Mouse (Mus musculus): Measurements from ENCODE around the gene Emg1. TPM values are rescaled to one million over a fixed set of nuclear protein-coding genes. Genes with fewer than 3 reads are reported as not detected.
A peak's percentile ranks its signal among the peaks of the same experiment; 100 is the strongest.

Gene Emg1
- polyA plus RNA-seq, 1 experiment from 2014 or later, result 254 TPM

- Histone ChIP-seq H3K4me3 (ENCODE audit: low read depth, low read length) (peak overlapping the region; percentile 67), H3K36me3 (replicated peaks; ENCODE audit: control insufficient read depth, insufficient read depth, low read depth, low read length) (no peaks in the 10 kb centered on the region), H3K4me1 (ENCODE audit: control insufficient read depth, insufficient read depth, low read length) (no peaks in the 10 kb centered on the region), H3K27ac (replicated peaks; ENCODE audit: low read depth, low read length) (no peak overlapping the region), H3K9me3 (replicated peaks; ENCODE audit: control insufficient read depth, low read length) (no peaks in the 10 kb centered on the region), H3K4me2 (ENCODE audit: low read depth, low read length) (peak overlapping the region; percentile 60), H3K9ac (replicated peaks; ENCODE audit: low read length) (peak overlapping the region; percentile 57), H3K27me3 (ENCODE audit: control insufficient read depth, insufficient read depth, low read length) (no peaks in the 10 kb centered on the region)
- WGBS, result 17% methylated on average over 13 of the region's 13 CpGs
- no peak for ATAC-seq (replicated peaks; ENCODE audit: insufficient number of reproducible peaks, low FRiP score, low TSS enrichment, low read depth)
- DNase-seq (ENCODE audit: low spot score), result no peak
Observed at GRCm38 (mm10) chr6:124663424-124663795, 48.6 kb downstream of the Emg1 start.

- peak within 1 kb of the TSS; percentile 67 for H3K4me3 ChIP-seq (ENCODE audit: low read depth, low read length)
- H3K27me3 ChIP-seq (ENCODE audit: control insufficient read depth, insufficient read depth, low read length), result no peaks in the 10 kb centered on the region
- H3K4me1 ChIP-seq (ENCODE audit: control insufficient read depth, insufficient read depth, low read length), result no peaks in the 10 kb centered on the region
- no peaks in the 10 kb centered on the region for H3K9me3 ChIP-seq (replicated peaks; ENCODE audit: control insufficient read depth, low read length)
- peak; percentile 98 for ATAC-seq (replicated peaks; ENCODE audit: insufficient number of reproducible peaks, low FRiP score, low TSS enrichment, low read depth)
- peak; percentile 99 for DNase-seq (ENCODE audit: low spot score)
- peak within 1 kb of the TSS; percentile 60 for H3K4me2 ChIP-seq (ENCODE audit: low read depth, low read length)
- H3K36me3 ChIP-seq (replicated peaks; ENCODE audit: control insufficient read depth, insufficient read depth, low read depth, low read length), result no peaks in the 10 kb centered on the region
- H3K27ac ChIP-seq (replicated peaks; ENCODE audit: low read depth, low read length), result no peak within 1 kb of the TSS; the same call in 1 of the 2 replicates
- WGBS, result under 1% methylated on average over 72 of the region's 87 CpGs
- peak within 1 kb of the TSS; percentile 57 for H3K9ac ChIP-seq (replicated peaks; ENCODE audit: low read length)
Observed at GRCm38 (mm10) chr6:124662477-124663423, 49.2 kb downstream of the Emg1 start, which contains the start of gene Lpcat3. Lpcat3 (plus strand) TSS chr6:124663027.

GRCm38 (mm10) chr6:124661995-124662394 lies 50.0 kb downstream of the Emg1 start:
- Histone ChIP-seq H3K9ac (replicated peaks; ENCODE audit: low read length) (peak overlapping the region; percentile 23), H3K4me2 (ENCODE audit: low read depth, low read length) (peak overlapping the region; percentile 47), H3K4me1 (ENCODE audit: control insufficient read depth, insufficient read depth, low read length) (no peaks in the 10 kb centered on the region), H3K36me3 (replicated peaks; ENCODE audit: control insufficient read depth, insufficient read depth, low read depth, low read length) (no peaks in the 10 kb centered on the region), H3K27me3 (ENCODE audit: control insufficient read depth, insufficient read depth, low read length) (no peaks in the 10 kb centered on the region), H3K27ac (replicated peaks; ENCODE audit: low read depth, low read length) (no peak overlapping the region; the same call in 1 of the 2 replicates), H3K4me3 (ENCODE audit: low read depth, low read length) (peak overlapping the region; percentile 67), H3K9me3 (replicated peaks; ENCODE audit: control insufficient read depth, low read length) (no peaks in the 10 kb centered on the region)
- DNase-seq (ENCODE audit: low spot score) (no peak), ATAC-seq (replicated peaks; ENCODE audit: insufficient number of reproducible peaks, low FRiP score, low TSS enrichment, low read depth) (no peak)
- 34% methylated on average over 6 of the region's 6 CpGs for WGBS

- no peak overlapping the region for H3K27ac ChIP-seq (replicated peaks; ENCODE audit: low read depth, low read length)
- H3K4me3 ChIP-seq (ENCODE audit: low read depth, low read length), result no peak overlapping the region
- no peaks in the 10 kb centered on the region for H3K36me3 ChIP-seq (replicated peaks; ENCODE audit: control insufficient read depth, insufficient read depth, low read depth, low read length)
- no peaks in the 10 kb centered on the region for H3K4me1 ChIP-seq (ENCODE audit: control insufficient read depth, insufficient read depth, low read length)
- WGBS, result 95% methylated on average over 4 of the region's 4 CpGs
- H3K9me3 ChIP-seq (replicated peaks; ENCODE audit: control insufficient read depth, low read length), result no peaks in the 10 kb centered on the region
- no peak for DNase-seq (ENCODE audit: low spot score)
- no peak for ATAC-seq (replicated peaks; ENCODE audit: insufficient number of reproducible peaks, low FRiP score, low TSS enrichment, low read depth)
- no peak overlapping the region for H3K9ac ChIP-seq (replicated peaks; ENCODE audit: low read length)
- H3K27me3 ChIP-seq (ENCODE audit: control insufficient read depth, insufficient read depth, low read length), result no peaks in the 10 kb centered on the region
- H3K4me2 ChIP-seq (ENCODE audit: low read depth, low read length), result no peak overlapping the region
Observed at GRCm38 (mm10) chr6:124661156-124661806, 50.7 kb downstream of the Emg1 start.

GRCm38 (mm10) chr6:124658067-124658466 lies 53.9 kb downstream of the Emg1 start:
- H3K4me1 ChIP-seq (ENCODE audit: control insufficient read depth, insufficient read depth, low read length), result no peaks in the 10 kb centered on the region
- H3K9ac ChIP-seq (replicated peaks; ENCODE audit: low read length), result no peak overlapping the region
- DNase-seq (ENCODE audit: low spot score) (no peak), ATAC-seq (replicated peaks; ENCODE audit: insufficient number of reproducible peaks, low FRiP score, low TSS enrichment, low read depth) (no peak)
- no peaks in the 10 kb centered on the region for H3K9me3 ChIP-seq (replicated peaks; ENCODE audit: control insufficient read depth, low read length)
- no peaks in the 10 kb centered on the region for H3K36me3 ChIP-seq (replicated peaks; ENCODE audit: control insufficient read depth, insufficient read depth, low read depth, low read length)
- no peak overlapping the region for H3K27ac ChIP-seq (replicated peaks; ENCODE audit: low read depth, low read length)
- H3K4me2 ChIP-seq (ENCODE audit: low read depth, low read length), result no peak overlapping the region
- 64% methylated on average over 2 of the region's 2 CpGs for WGBS
- H3K4me3 ChIP-seq (ENCODE audit: low read depth, low read length), result no peak overlapping the region
- H3K27me3 ChIP-seq (ENCODE audit: control insufficient read depth, insufficient read depth, low read length), result no peaks in the 10 kb centered on the region

- ATAC-seq (replicated peaks; ENCODE audit: insufficient number of reproducible peaks, low FRiP score, low TSS enrichment, low read depth) (no peak), DNase-seq (ENCODE audit: low spot score) (no peak)
- WGBS, result 53% methylated on average over 6 of the region's 6 CpGs
- Histone ChIP-seq H3K4me2 (ENCODE audit: low read depth, low read length) (no peak overlapping the region), H3K9ac (replicated peaks; ENCODE audit: low read length) (no peak overlapping the region), H3K27me3 (ENCODE audit: control insufficient read depth, insufficient read depth, low read length) (no peaks in the 10 kb centered on the region), H3K4me3 (ENCODE audit: low read depth, low read length) (no peak overlapping the region), H3K27ac (replicated peaks; ENCODE audit: low read depth, low read length) (no peak overlapping the region), H3K36me3 (replicated peaks; ENCODE audit: control insufficient read depth, insufficient read depth, low read depth, low read length) (no peaks in the 10 kb centered on the region), H3K4me1 (ENCODE audit: control insufficient read depth, insufficient read depth, low read length) (no peaks in the 10 kb centered on the region), H3K9me3 (replicated peaks; ENCODE audit: control insufficient read depth, low read length) (no peaks in the 10 kb centered on the region)
Observed at GRCm38 (mm10) chr6:124655893-124656292, 56.1 kb downstream of the Emg1 start.

All from embryonic facial prominence, embryonic 11.5 days (tissue).